Mouse (Mus musculus): ENCODE results near the gene Atg9a. TPM values are rescaled to one million over a fixed set of nuclear protein-coding genes. Genes with fewer than 3 reads are reported as not detected.

Atg9a gene
- polyA plus RNA-seq, 1 experiment from 2014 or later, result 28.4 TPM

DNA sequence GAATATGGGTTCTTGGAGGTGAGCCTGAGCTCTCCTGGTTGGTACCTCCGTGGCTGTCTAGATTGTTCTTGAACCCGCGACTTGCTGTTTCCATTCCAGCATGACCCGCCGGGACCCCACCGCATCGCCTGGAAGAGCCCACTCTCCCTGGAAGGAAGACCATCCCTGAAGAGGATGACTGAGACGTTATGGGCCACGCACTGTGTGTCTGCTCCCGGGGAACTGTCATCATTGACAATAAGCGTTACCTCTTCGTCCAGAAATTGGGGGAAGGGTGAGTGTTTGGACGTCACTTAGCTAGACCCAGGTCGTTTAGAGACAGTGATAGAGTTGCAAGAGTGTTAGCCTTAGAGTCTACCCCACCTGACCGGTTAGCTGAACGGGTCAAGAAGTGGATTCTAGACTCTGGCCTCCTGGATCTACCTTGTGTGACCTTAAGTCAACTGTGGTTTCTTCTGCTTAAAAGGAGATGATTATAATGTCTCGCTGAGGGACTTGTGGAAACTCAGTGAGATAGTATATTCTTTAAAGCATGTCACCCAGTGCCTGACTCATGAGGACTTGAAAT, 19.2 kb upstream of the Atg9a start:
- peak overlapping the region; percentile 43; the same call in 1 of the 2 replicates for H3K27ac ChIP-seq (ENCODE audit: low read length)
- peak overlapping the region; percentile 95 for H3K9ac ChIP-seq (ENCODE audit: low read length)
- WGBS, result 9% methylated on average over 17 of the region's 17 CpGs
- H3K36me3 ChIP-seq (ENCODE audit: control insufficient read depth, insufficient read depth, low read length), result peaks cover 9% of the 10 kb centered on the region
- H3K4me1 ChIP-seq (ENCODE audit: control insufficient read depth, insufficient read depth, low read length), result peaks cover 32% of the 10 kb centered on the region
- peak overlapping the region; percentile 96 for H3K4me3 ChIP-seq (replicated peaks; ENCODE audit: low read length)
- ATAC-seq (ENCODE audit: insufficient read depth, low FRiP score), result no peak
- no peaks in the 10 kb centered on the region for H3K27me3 ChIP-seq (ENCODE audit: control insufficient read depth, insufficient read depth, low read length)
- H3K4me2 ChIP-seq (ENCODE audit: low read depth, low read length), result peak overlapping the region; percentile 88
- no peaks in the 10 kb centered on the region for H3K9me3 ChIP-seq (replicated peaks; ENCODE audit: control insufficient read depth, low read length)

- H3K4me1 ChIP-seq (ENCODE audit: control insufficient read depth, insufficient read depth, low read length), result peaks cover 32% of the 10 kb centered on the region
- peaks cover 9% of the 10 kb centered on the region for H3K36me3 ChIP-seq (ENCODE audit: control insufficient read depth, insufficient read depth, low read length)
- H3K27me3 ChIP-seq (ENCODE audit: control insufficient read depth, insufficient read depth, low read length), result no peaks in the 10 kb centered on the region
- peak within 1 kb of the TSS; percentile 88 for H3K4me2 ChIP-seq (ENCODE audit: low read depth, low read length)
- no peaks in the 10 kb centered on the region for H3K9me3 ChIP-seq (replicated peaks; ENCODE audit: control insufficient read depth, low read length)
- H3K27ac ChIP-seq (ENCODE audit: low read length), result peak within 1 kb of the TSS; percentile 43; the same call in 1 of the 2 replicates
- ATAC-seq (ENCODE audit: insufficient read depth, low FRiP score), result peak; percentile 88
- WGBS, result 4% methylated on average over 42 of the region's 42 CpGs
- peak within 1 kb of the TSS; percentile 96 for H3K4me3 ChIP-seq (replicated peaks; ENCODE audit: low read length)
- H3K9ac ChIP-seq (ENCODE audit: low read length), result peak within 1 kb of the TSS; percentile 95
Measured at GRCm38 (mm10) chr1:75210136-75211087, 18.4 kb upstream of the Atg9a start, which contains the start of the genes Glb1l and Stk16. Gene Glb1l, minus strand, starts transcription at chr1:75210813. Gene Stk16, plus strand, starts transcription at chr1:75210838.

DNA sequence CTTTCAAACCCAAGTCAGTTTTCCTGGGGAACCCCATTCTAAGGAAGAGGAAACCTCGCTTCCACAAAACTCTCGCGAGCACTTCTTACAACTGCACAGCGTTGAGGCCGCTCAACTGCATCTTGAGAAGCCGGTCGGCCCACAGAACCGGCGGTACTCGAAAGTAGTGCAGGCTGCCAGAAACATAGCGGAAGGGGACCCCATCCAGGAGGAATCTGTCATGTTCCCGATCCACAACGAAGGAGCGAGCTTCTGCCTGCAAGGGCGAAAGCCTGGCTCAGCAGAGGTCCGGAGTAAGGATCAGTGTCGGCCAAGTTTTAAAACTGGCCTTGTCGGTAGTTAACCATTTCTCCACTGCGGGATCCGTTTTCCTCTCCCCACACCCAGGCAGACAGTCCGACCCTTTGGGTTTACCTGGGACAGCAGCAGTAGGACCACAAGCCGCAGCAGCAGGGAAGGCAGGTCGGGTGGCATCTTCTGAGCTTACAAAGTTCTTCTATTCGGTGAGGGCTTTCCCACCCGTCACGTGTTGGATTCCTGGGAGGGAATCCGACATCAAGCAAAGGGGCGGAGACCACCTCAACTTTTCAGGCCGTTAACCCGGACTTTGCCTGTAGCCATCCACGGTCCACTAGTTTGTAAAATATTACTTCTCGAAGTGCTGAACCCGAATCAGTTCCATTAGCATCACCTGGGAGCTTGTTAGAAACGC, 17.1 kb upstream of the Atg9a start:
- H3K36me3 ChIP-seq (ENCODE audit: control insufficient read depth, insufficient read depth, low read length), result peaks cover 5% of the 10 kb centered on the region; the same call in 1 of the 2 replicates
- peak; percentile 10; the same call in 1 of the 2 replicates for ATAC-seq (ENCODE audit: insufficient read depth, low FRiP score)
- H3K4me2 ChIP-seq (ENCODE audit: low read depth, low read length), result peak overlapping the region; percentile 88
- WGBS, result 10% methylated on average over 34 of the region's 34 CpGs
- no peaks in the 10 kb centered on the region for H3K27me3 ChIP-seq (ENCODE audit: control insufficient read depth, insufficient read depth, low read length)
- peak overlapping the region; percentile 34 for H3K27ac ChIP-seq (ENCODE audit: low read length)
- peak overlapping the region; percentile 96 for H3K4me3 ChIP-seq (replicated peaks; ENCODE audit: low read length)
- H3K4me1 ChIP-seq (ENCODE audit: control insufficient read depth, insufficient read depth, low read length), result peaks cover 32% of the 10 kb centered on the region
- peak overlapping the region; percentile 75 for H3K9ac ChIP-seq (ENCODE audit: low read length)
- H3K9me3 ChIP-seq (replicated peaks; ENCODE audit: control insufficient read depth, low read length), result no peaks in the 10 kb centered on the region

- Histone ChIP-seq H3K36me3 (ENCODE audit: control insufficient read depth, insufficient read depth, low read length) (peaks cover 6% of the 10 kb centered on the region), H3K4me2 (ENCODE audit: low read depth, low read length) (no peak overlapping the region), H3K9ac (ENCODE audit: low read length) (no peak overlapping the region), H3K4me1 (ENCODE audit: control insufficient read depth, insufficient read depth, low read length) (no peaks in the 10 kb centered on the region), H3K27me3 (ENCODE audit: control insufficient read depth, insufficient read depth, low read length) (no peaks in the 10 kb centered on the region), H3K27ac (ENCODE audit: low read length) (no peak overlapping the region), H3K9me3 (replicated peaks; ENCODE audit: control insufficient read depth, low read length) (no peaks in the 10 kb centered on the region), H3K4me3 (replicated peaks; ENCODE audit: low read length) (no peak overlapping the region)
- WGBS, result 84% methylated on average over 1 of the region's 1 CpGs
- ATAC-seq (ENCODE audit: insufficient read depth, low FRiP score), result no peak
Measured at GRCm38 (mm10) chr1:75201236-75201635, 9.2 kb upstream of the Atg9a start.

GRCm38 (mm10) chr1:75192452-75192851, 456 bp upstream of the Atg9a start:
- peak overlapping the region; percentile 71 for H3K4me2 ChIP-seq (ENCODE audit: low read depth, low read length)
- 0 out of 2 replicates have a peak, but pooled peaks cover 4% of the 10 kb centered on the region for H3K36me3 ChIP-seq (ENCODE audit: control insufficient read depth, insufficient read depth, low read length)
- H3K27me3 ChIP-seq (ENCODE audit: control insufficient read depth, insufficient read depth, low read length), result no peaks in the 10 kb centered on the region
- H3K27ac ChIP-seq (ENCODE audit: low read length), result peak overlapping the region; percentile 97
- H3K9me3 ChIP-seq (replicated peaks; ENCODE audit: control insufficient read depth, low read length), result no peaks in the 10 kb centered on the region
- ATAC-seq (ENCODE audit: insufficient read depth, low FRiP score), result peak; percentile 35; the same call in 1 of the 2 replicates
- H3K4me3 ChIP-seq (replicated peaks; ENCODE audit: low read length), result peak overlapping the region; percentile 92
- peaks cover 17% of the 10 kb centered on the region for H3K4me1 ChIP-seq (ENCODE audit: control insufficient read depth, insufficient read depth, low read length)
- WGBS, result under 1% methylated on average over 19 of the region's 19 CpGs
- peak overlapping the region; percentile 85 for H3K9ac ChIP-seq (ENCODE audit: low read length)

GRCm38 (mm10) chr1:75191258-75191621, 756 bp downstream of the Atg9a start:
- no peaks in the 10 kb centered on the region for H3K9me3 ChIP-seq (replicated peaks; ENCODE audit: control insufficient read depth, low read length)
- peak overlapping the region; percentile 90 for H3K4me2 ChIP-seq (ENCODE audit: low read depth, low read length)
- 40% methylated on average over 5 of the region's 5 CpGs for WGBS
- H3K36me3 ChIP-seq (ENCODE audit: control insufficient read depth, insufficient read depth, low read length), result peaks cover 7% of the 10 kb centered on the region
- peak overlapping the region; percentile 92 for H3K4me3 ChIP-seq (replicated peaks; ENCODE audit: low read length)
- peak overlapping the region; percentile 96 for H3K9ac ChIP-seq (ENCODE audit: low read length)
- no peak for ATAC-seq (ENCODE audit: insufficient read depth, low FRiP score)
- H3K4me1 ChIP-seq (ENCODE audit: control insufficient read depth, insufficient read depth, low read length), result peaks cover 17% of the 10 kb centered on the region
- H3K27ac ChIP-seq (ENCODE audit: low read length), result peak overlapping the region; percentile 85
- H3K27me3 ChIP-seq (ENCODE audit: control insufficient read depth, insufficient read depth, low read length), result no peaks in the 10 kb centered on the region

DNA sequence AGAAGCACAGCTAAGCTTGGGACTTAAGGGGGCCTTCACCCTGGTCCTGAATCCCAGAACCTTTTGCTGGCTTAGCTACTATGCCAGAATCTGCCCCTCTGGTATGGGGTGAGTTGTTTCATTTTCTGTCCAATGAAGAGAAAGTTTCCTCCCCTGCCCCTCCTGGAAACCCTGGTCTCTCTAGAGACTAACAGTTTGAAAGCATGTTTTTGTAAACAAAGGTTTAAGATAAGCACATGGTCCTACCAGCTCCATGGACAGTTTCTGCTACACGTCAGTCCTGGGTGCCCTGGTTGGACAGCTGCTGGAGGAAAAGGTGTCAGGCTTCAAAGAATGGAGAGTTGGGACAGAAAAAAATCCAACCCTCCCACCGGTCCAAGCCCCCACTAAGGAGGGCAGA, 1.4 kb downstream of the Atg9a start:
- 41% methylated on average over 2 of the region's 2 CpGs for WGBS
- Histone ChIP-seq H3K27ac (ENCODE audit: low read length) (no peak overlapping the region), H3K4me2 (ENCODE audit: low read depth, low read length) (peak overlapping the region; percentile 90; the same call in 1 of the 2 replicates), H3K4me3 (replicated peaks; ENCODE audit: low read length) (0 out of 2 replicates have a peak overlapping the region, but pooled peaks have one; percentile 92), H3K27me3 (ENCODE audit: control insufficient read depth, insufficient read depth, low read length) (no peaks in the 10 kb centered on the region), H3K36me3 (ENCODE audit: control insufficient read depth, insufficient read depth, low read length) (peaks cover 10% of the 10 kb centered on the region), H3K9me3 (replicated peaks; ENCODE audit: control insufficient read depth, low read length) (no peaks in the 10 kb centered on the region), H3K4me1 (ENCODE audit: control insufficient read depth, insufficient read depth, low read length) (peaks cover 17% of the 10 kb centered on the region), H3K9ac (ENCODE audit: low read length) (peak overlapping the region; percentile 96)
- ATAC-seq (ENCODE audit: insufficient read depth, low FRiP score), result no peak

- 83% methylated on average over 2 of the region's 2 CpGs for WGBS
- no peak overlapping the region for H3K27ac ChIP-seq (ENCODE audit: low read length)
- no peak for ATAC-seq (ENCODE audit: insufficient read depth, low FRiP score)
- no peaks in the 10 kb centered on the region for H3K9me3 ChIP-seq (replicated peaks; ENCODE audit: control insufficient read depth, low read length)
- peaks cover 10% of the 10 kb centered on the region for H3K4me1 ChIP-seq (ENCODE audit: control insufficient read depth, insufficient read depth, low read length)
- no peak overlapping the region for H3K4me2 ChIP-seq (ENCODE audit: low read depth, low read length)
- H3K4me3 ChIP-seq (replicated peaks; ENCODE audit: low read length), result no peak overlapping the region
- peaks cover 11% of the 10 kb centered on the region for H3K36me3 ChIP-seq (ENCODE audit: control insufficient read depth, insufficient read depth, low read length)
- H3K27me3 ChIP-seq (ENCODE audit: control insufficient read depth, insufficient read depth, low read length), result no peaks in the 10 kb centered on the region
- H3K9ac ChIP-seq (ENCODE audit: low read length), result no peak overlapping the region
Measured at GRCm38 (mm10) chr1:75187914-75188483, 4.0 kb downstream of the Atg9a start.

Data from stomach, embryonic 16.5 days (tissue).